Mouse (Mus musculus) liver, embryonic 14.5 days (tissue): ENCODE data around the gene Hoxd9. TPM values are rescaled to one million over a fixed set of nuclear protein-coding genes. Genes with fewer than 3 reads are reported as not detected.

ENCODE experiments used
- ATAC-seq: fragments of 200-750 bp; cut with Nextera tagmentation; 2 replicates; pipeline ENCODE4 v1.8.0; 2017; ENCODE audit warnings: moderate number of reproducible peaks, mild to moderate bottlenecking, moderate library complexity; ENCODE audit not compliant: insufficient read depth
- DNase-seq, 3 experiments: peaks; one replicate each; pipeline ENCODE4 v3.0.0-alpha.2; 2012 to 2013; ENCODE audit warnings: low read depth in 3 of 3, low spot score in 3 of 3
- H3K27ac ChIP-seq: fragments of 300-500 bp; sonication (generic); 2 replicates; pipeline ENCODE4 v1.5.1; 2014; ENCODE audit warnings: moderate library complexity, mild to moderate bottlenecking, control low read depth, inconsistent platforms
- H3K27me3 ChIP-seq: fragments of 300-500 bp; sonication (generic); 2 replicates; pipeline ENCODE4 v1.6.1; 2014; ENCODE audit warnings: mild to moderate bottlenecking, low read length, moderate library complexity; ENCODE audit not compliant: control insufficient read depth, insufficient read depth
- H3K36me3 ChIP-seq: fragments of 300-500 bp; sonication (generic); replicated peaks from 2 replicates; pipeline ENCODE4 v1.6.1; 2014; ENCODE audit warnings: low read depth; ENCODE audit not compliant: control insufficient read depth, insufficient read depth
- H3K4me1 ChIP-seq, 2 experiments: fragments of 200-500 bp in 1 of 2; fragments of 300-500 bp in 1 of 2; sonication (generic) in 1 of 2; replicated peaks; 2 replicates each; pipeline ENCODE4 v1.6.1; 2012 to 2014; ENCODE audit warnings: antibody characterized with exemption in 1 of 2, inconsistent platforms in 1 of 2, low read length in 1 of 2; ENCODE audit not compliant: control insufficient read depth in 2 of 2, insufficient read depth in 2 of 2
- H3K4me2 ChIP-seq: fragments of 300-500 bp; sonication (generic); 2 replicates; pipeline ENCODE4 v1.6.1; 2014; ENCODE audit warnings: low read depth, mild to moderate bottlenecking, control low read depth, moderate library complexity
- H3K4me3 ChIP-seq, 2 experiments: fragments of 200-500 bp in 1 of 2; fragments of 300-500 bp in 1 of 2; sonication (generic) in 1 of 2; 2 replicates each; pipeline ENCODE4 v1.5.1; 2012 to 2014; ENCODE audit warnings: low read depth in 2 of 2, low read length in 2 of 2, mild to moderate bottlenecking in 2 of 2, control low read depth in 1 of 2, inconsistent platforms in 1 of 2, moderate library complexity in 1 of 2; ENCODE audit not compliant: insufficient read depth in 1 of 2
- H3K9ac ChIP-seq: fragments of 300-500 bp; sonication (generic); replicated peaks from 2 replicates; pipeline ENCODE4 v1.6.1; 2014; ENCODE audit warnings: mild to moderate bottlenecking, control low read depth, moderate library complexity
- H3K9me3 ChIP-seq: fragments of 300-500 bp; sonication (generic); 2 replicates; pipeline ENCODE4 v1.6.1; 2016; ENCODE audit warnings: low read length, mixed read lengths; ENCODE audit not compliant: control insufficient read depth
- CTCF ChIP-seq: IDR thresholded peaks from 2 replicates; pipeline ENCODE4 v1.5.1; 2016; ENCODE audit warnings: antibody characterized with exemption, low read depth, control low read depth
- EP300 ChIP-seq: IDR thresholded peaks from 2 replicates; pipeline ENCODE4 v1.6.1; 2016; ENCODE audit warnings: antibody characterized with exemption, low read depth
- WGBS: fragments of 180-500 bp; shearing (Covaris S2); extraction: QIAGEN DNeasy Blood & Tissue Kit; methylation state at CpG from one replicate; pipeline ENCODE4 v1.1.7; 2014; ENCODE audit not compliant: insufficient replicate concordance; 5-methylcytosine and 5-hydroxymethylcytosine counted together
- polyA plus RNA-seq, 2 experiments: library from polyadenylated mRNA; depleted of rRNA in 1 of 2; stranded (reverse) in 1 of 2; unstranded in 1 of 2; fragments of >200 nt; fragmentation: Nextera tagmentation in 1 of 2; extraction: Ambion mirVana in 1 of 2; gene quantifications; 2 replicates each; pipeline versions ENCODE4 v1.2.1 to v1.2.3; 2012 to 2014

Hoxd9 gene
- polyA plus RNA-seq, 2 experiments, result 0.03 TPM; not detected in 1

DNA sequence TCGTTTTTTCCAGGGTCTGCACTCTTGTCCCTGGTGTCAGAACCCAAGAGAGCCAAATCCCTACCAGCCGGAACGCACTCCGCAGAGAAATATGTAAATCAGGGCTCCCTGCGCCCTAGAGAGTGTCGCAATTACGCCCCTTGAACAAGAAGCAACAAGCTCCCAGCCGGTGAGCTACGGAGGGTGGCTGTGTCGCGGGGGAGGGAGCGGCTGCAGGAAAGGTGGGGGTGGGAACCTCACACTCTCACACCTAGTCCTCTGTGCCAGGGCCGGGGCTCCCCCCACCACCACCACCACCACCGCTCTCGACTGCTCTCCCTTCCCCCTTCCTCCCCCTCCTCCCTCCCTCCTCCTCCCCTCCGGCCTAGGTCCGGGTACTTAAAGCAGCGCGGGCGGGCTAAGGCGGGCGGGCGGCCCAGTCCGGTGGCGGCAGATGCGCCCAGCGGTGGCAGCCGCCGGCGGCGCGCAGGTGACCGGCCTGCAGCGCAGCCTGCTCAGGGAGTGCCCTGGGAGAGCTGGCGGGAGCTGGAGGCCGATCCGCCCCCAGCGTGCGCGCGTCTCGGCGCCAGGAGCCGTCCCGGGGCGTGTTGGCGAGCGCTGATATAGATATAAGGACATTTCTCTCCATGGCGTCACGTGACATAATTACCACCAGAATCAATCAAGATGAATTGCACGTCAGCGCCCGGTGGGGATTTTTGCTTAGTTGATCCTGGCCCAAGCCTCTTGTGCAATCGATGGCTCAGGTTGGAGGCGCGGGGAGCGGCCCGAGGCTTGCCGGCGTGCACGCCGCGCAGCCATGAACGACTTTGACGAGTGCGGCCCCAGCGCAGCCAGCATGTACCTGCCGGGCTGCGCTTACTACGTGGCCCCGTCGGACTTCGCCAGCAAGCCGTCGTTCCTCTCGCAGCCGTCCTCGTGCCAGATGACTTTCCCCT lies 15.7 kb upstream of the Hoxd9 start:
- H3K4me2 ChIP-seq, result no peak overlapping the region
- H3K27ac ChIP-seq, result no peak overlapping the region
- no peak overlapping the region for H3K9ac ChIP-seq
- H3K36me3 ChIP-seq, result no peaks in the 10 kb centered on the region
- DNase-seq, result no peak
- 2% methylated on average over 78 of the region's 78 CpGs for WGBS
- ATAC-seq, result no peak
- H3K4me3 ChIP-seq, result no peak overlapping the region
- TF ChIP-seq EP300 (no peak), CTCF (no peak)
- H3K9me3 ChIP-seq, result no peaks in the 10 kb centered on the region
- peaks cover 97% of the 10 kb centered on the region for H3K27me3 ChIP-seq
- no peaks in the 10 kb centered on the region for H3K4me1 ChIP-seq

DNA sequence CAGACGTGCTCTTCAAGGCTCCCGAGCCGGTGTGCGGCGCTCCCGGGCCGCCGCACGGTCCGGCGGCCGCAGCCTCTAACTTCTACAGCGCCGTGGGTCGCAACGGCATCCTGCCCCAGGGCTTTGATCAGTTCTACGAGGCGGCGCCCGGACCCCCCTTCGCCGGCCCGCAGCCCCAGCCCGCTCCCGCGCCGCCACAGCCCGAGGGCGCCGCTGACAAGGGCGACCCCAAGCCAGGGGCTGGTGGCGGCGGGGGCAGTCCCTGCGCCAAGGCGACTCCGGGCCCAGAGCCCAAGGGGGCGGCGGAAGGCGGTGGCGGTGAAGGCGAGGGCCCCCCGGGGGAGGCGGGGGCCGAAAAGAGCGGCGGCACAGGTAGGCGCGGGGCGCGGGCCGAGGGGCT lies 14.7 kb upstream of the Hoxd9 start:
- DNase-seq (no peak), ATAC-seq (no peak)
- no peak overlapping the region for H3K27ac ChIP-seq
- no peaks in the 10 kb centered on the region for H3K4me1 ChIP-seq
- no peaks in the 10 kb centered on the region for H3K9me3 ChIP-seq
- peaks cover 97% of the 10 kb centered on the region for H3K27me3 ChIP-seq
- no peak overlapping the region for H3K4me2 ChIP-seq
- no peaks in the 10 kb centered on the region for H3K36me3 ChIP-seq
- WGBS, result 3% methylated on average over 50 of the region's 51 CpGs
- TF ChIP-seq CTCF (no peak), EP300 (no peak)
- H3K9ac ChIP-seq, result no peak overlapping the region
- no peak overlapping the region for H3K4me3 ChIP-seq

DNA sequence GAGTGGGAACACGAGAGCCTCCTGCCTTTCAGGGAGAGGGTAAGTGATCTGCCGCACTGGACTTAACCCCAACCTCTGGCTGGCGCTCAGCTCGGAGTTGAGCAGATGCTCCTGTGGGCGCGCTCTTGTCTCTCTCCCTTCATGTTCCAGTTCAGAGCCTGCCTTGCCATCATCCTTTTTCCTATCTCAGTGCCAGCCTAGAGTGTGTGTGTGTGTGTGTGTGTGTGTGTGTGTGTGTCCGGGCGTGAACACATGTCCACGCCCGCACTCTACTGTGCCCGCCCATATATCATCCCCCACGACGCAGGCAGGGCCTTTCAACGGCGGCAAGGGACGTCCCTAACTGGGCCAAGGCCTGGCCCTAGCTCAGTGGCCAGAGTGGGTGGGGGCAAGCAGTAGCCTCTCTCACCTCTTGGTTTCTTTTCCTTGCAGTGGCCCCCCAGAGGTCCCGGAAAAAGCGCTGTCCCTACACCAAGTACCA lies 14.0 kb upstream of the Hoxd9 start:
- TF ChIP-seq CTCF (no peak), EP300 (no peak)
- H3K27ac ChIP-seq, result no peak overlapping the region
- 3% methylated on average over 18 of the region's 18 CpGs for WGBS
- no peaks in the 10 kb centered on the region for H3K36me3 ChIP-seq
- H3K9me3 ChIP-seq, result no peaks in the 10 kb centered on the region
- H3K27me3 ChIP-seq, result peaks cover 97% of the 10 kb centered on the region
- ATAC-seq (no peak), DNase-seq (no peak)
- no peaks in the 10 kb centered on the region for H3K4me1 ChIP-seq
- no peak overlapping the region for H3K4me3 ChIP-seq
- H3K9ac ChIP-seq, result no peak overlapping the region
- no peak overlapping the region for H3K4me2 ChIP-seq

DNA sequence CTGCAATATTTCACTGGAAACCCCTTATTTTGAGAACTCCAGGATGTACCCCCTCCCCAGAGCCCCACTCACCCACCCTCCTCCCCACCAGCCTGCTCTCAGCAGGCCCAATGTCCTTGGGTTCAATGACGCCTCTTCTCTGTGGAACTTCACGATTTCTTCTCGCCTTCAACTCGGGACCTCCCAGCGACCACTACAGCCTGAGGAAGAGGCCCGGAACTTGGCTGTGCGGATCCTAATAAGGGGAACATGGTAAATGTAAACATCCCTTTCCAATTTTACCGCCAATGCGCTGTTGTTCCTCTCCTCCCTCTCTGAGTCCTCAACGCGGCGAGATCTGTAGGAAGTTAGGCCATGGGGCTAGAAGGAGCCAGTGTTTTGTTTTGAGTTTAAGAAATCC lies 13.4 kb upstream of the Hoxd9 start:
- no peak overlapping the region for H3K27ac ChIP-seq
- H3K4me2 ChIP-seq, result no peak overlapping the region
- no peak for DNase-seq
- TF ChIP-seq CTCF (no peak), EP300 (no peak)
- H3K27me3 ChIP-seq, result peaks cover 97% of the 10 kb centered on the region
- no peaks in the 10 kb centered on the region for H3K4me1 ChIP-seq
- H3K9me3 ChIP-seq, result no peaks in the 10 kb centered on the region
- H3K36me3 ChIP-seq, result no peaks in the 10 kb centered on the region
- no peak for ATAC-seq
- no peak overlapping the region for H3K9ac ChIP-seq
- no peak overlapping the region for H3K4me3 ChIP-seq
- WGBS, result 1% methylated on average over 12 of the region's 12 CpGs

DNA sequence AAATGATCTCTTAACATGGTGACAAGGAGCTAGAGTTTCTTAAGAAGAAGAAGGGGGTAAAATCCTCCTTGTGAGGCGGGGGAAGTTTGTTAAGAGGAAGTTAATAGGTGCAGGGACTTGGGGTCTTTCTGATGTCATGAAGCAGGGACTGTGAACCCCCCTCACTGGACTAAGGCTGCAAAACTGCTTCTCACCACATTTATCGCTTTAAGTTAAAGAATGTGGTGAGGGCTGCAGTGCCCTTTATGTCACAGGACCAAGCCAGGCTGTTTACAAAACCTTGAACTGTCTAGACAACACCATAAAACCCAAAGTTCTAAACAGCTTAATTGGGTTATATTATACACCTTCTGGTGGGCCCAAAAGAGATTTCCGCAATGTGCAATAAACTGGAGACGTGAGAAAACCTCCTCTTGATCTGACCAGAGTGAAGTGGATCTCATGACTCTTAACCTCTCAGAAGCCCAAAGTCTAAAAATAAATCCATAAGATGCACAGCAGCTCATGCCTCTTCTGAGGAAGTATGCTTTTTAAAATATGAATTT lies 12.4 kb upstream of the Hoxd9 start:
- ATAC-seq (no peak), DNase-seq (no peak)
- TF ChIP-seq CTCF (no peak), EP300 (no peak)
- 16% methylated on average over 4 of the region's 4 CpGs for WGBS
- H3K27me3 ChIP-seq, result peaks cover 97% of the 10 kb centered on the region
- no peaks in the 10 kb centered on the region for H3K36me3 ChIP-seq
- H3K9me3 ChIP-seq, result no peaks in the 10 kb centered on the region
- no peak overlapping the region for H3K4me3 ChIP-seq
- no peaks in the 10 kb centered on the region for H3K4me1 ChIP-seq
- no peak overlapping the region for H3K4me2 ChIP-seq
- no peak overlapping the region for H3K27ac ChIP-seq
- H3K9ac ChIP-seq, result no peak overlapping the region
